Mouse (Mus musculus) erythroblast, embryonic 14.5 days (primary cell): Measurements from ENCODE around the gene Gm20481. TPM values are rescaled to one million over a fixed set of nuclear protein-coding genes. Genes with fewer than 3 reads are reported as not detected.
"Not testable (repeated sequence)": the region's sequence is repeated elsewhere in the genome, so short reads cannot be mapped to it uniquely, and the experiment has no call there.

Source experiments
- H3K27me3 ChIP-seq: 2 replicates; pipeline ENCODE4 v1.6.1; 2012; ENCODE audit warnings: inconsistent platforms; ENCODE audit not compliant: control insufficient read depth
- H3K36me3 ChIP-seq: 2 replicates; pipeline ENCODE4 v1.6.1; 2012; ENCODE audit warnings: mild to moderate bottlenecking, inconsistent platforms; ENCODE audit not compliant: control insufficient read depth
- H3K4me1 ChIP-seq: 2 replicates; pipeline ENCODE4 v1.6.1; 2012; ENCODE audit warnings: inconsistent platforms; ENCODE audit not compliant: control insufficient read depth
- H3K4me3 ChIP-seq: replicated peaks from 2 replicates; pipeline ENCODE3; 2012; ENCODE audit warnings: moderate library complexity, mild to moderate bottlenecking, inconsistent platforms
- H3K9me3 ChIP-seq: 2 replicates; pipeline ENCODE4 v1.6.1; 2012; ENCODE audit warnings: low read length, inconsistent platforms, mixed read lengths; ENCODE audit not compliant: control insufficient read depth
- GATA1 ChIP-seq: IDR thresholded peaks from 2 replicates; pipeline ENCODE4 v1.6.1; 2012; ENCODE audit warnings: low read length, inconsistent platforms, mixed read lengths
- TAL1 ChIP-seq: IDR thresholded peaks from 3 replicates; pipeline ENCODE4 v1.6.1; 2012; ENCODE audit warnings: low read length, inconsistent platforms, mixed read lengths
- polyA plus RNA-seq: library from polyadenylated mRNA; stranded (reverse); fragments of >175 nt; gene quantifications from 2 replicates; pipeline ENCODE4 v1.2.3, GENCODE M21; 2012

Gene Gm20481
- polyA plus RNA-seq, 1 experiment: not detected

DNA sequence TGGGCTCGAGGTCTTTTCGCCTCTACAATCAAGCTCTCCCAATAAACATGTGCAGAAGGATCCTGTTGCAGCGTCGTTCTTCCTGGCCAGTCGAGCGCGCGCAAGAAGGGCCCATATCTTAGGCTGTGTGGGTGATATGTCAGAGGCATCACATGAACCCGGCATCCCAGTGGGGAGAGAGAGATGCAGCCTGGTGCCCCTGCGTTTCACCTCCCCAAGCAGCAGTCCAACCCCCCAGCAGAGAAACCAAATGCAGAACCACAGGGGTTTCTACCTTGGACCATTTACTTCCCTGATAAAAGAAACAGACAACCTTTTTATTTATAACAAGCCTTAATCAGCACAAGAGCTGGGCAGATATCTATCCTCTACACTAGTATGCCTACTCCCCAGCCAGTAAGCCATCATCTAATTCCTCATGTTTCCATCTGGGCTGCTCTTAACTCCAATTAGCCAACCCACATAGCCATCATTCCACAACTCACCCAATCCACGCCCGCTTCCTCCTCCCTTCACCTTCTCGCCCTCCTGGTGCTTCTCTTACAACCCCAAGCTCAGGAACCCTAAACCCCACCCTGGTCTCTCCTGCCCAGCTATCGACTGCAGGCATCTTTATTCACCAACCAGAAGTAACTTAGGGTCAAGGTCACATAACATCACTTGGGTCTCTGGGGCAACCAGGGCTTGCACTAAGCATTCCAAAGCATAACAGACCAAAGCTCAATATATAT is 26.9 kb downstream of the Gm20481 start:
- peak overlapping the region; percentile 77 for H3K4me3 ChIP-seq
- peaks cover 62% of the 10 kb centered on the region for H3K36me3 ChIP-seq
- peaks cover 48% of the 10 kb centered on the region for H3K4me1 ChIP-seq
- TF ChIP-seq GATA1 (no peak), TAL1 (no peak)
- H3K27me3 ChIP-seq: no peaks in the 10 kb centered on the region
- H3K9me3 ChIP-seq: no peaks in the 10 kb centered on the region

DNA sequence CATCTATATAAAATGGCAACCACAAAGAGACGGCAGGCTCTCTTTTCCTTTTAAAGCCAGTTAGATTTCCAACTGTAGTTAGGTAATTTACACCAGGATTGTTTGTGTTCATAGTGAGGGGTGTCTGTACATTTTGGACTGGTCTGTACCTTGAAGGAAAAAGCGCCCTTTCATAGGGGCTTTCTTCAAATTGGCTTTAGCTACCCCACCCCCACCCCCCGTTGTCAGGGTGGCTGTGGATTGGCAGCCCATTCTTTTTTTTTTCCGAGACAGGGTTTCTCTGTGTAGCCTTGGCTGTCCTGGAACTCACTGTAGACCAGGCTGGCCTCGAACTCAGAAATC is 27.4 kb downstream of the Gm20481 start:
- H3K4me1 ChIP-seq: peaks cover 54% of the 10 kb centered on the region
- H3K27me3 ChIP-seq: no peaks in the 10 kb centered on the region
- H3K4me3 ChIP-seq: peak overlapping the region; percentile 77
- TF ChIP-seq TAL1 (no peak), GATA1 (no peak)
- no peaks in the 10 kb centered on the region for H3K9me3 ChIP-seq
- H3K36me3 ChIP-seq: peaks cover 57% of the 10 kb centered on the region

- H3K27me3 ChIP-seq: no peaks in the 10 kb centered on the region
- peak overlapping the region; percentile 77 for H3K4me3 ChIP-seq
- TF ChIP-seq GATA1: no peak
- TF ChIP-seq TAL1: no peak
- peaks cover 55% of the 10 kb centered on the region for H3K36me3 ChIP-seq
- peaks cover 69% of the 10 kb centered on the region for H3K4me1 ChIP-seq
- H3K9me3 ChIP-seq: no peaks in the 10 kb centered on the region
These were observed 29.1 kb downstream of the Gm20481 start for GRCm38 (mm10) chr17:34998526-34999430.

DNA sequence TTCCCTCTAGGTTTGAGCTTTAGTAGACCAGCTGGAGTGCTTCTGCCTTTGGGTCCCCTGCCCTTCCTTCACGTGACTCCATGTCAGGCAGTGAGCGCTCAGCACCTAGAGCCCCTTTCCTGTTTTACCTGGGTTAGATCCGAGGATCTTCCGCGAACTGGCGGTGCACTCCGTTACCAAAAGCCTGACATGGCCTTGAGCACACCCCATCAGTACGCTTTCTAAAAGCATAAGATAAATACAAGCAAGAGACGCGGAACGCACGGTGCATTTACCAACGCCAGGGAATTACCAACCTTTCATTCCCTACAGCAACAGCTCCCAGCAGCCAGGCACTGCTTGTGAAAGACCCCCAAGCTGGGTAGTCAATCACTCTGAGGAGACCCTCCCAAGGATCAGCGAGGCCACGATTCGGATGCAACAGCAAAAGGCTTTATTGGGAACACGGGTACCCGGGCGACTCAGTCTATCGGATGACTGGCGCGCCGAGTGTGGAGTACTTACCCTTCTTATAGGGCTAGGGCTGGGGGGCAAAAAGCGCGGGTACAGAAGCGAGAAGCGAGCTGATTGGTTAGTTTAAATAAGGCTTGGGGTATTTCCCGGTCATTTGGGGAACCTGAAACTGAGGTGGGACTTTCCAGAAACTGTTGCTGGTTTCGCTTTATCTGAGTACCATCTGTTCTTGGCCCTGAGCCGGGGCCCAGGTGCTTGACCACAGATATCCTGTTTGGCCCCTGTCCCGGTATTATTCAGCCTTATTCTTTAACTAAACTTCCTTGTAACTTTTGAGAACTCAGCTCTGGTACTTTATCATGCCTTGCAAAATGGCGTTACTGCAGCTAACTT is 30.4 kb downstream of the Gm20481 start:
- H3K27me3 ChIP-seq, H3K9me3 ChIP-seq: not testable (repeated sequence)
- peaks cover 78% of the 10 kb centered on the region for H3K4me1 ChIP-seq
- peak overlapping the region; percentile 87 for H3K4me3 ChIP-seq
- peaks cover 60% of the 10 kb centered on the region for H3K36me3 ChIP-seq

GRCm38 (mm10) chr17:35000717-35001451 is 31.2 kb downstream of the Gm20481 start, which contains the start of gene Vars:
Vars (plus strand) TSS chr17:35000987.
- peaks cover 63% of the 10 kb centered on the region for H3K36me3 ChIP-seq
- TF ChIP-seq TAL1 (no peak), GATA1 (no peak)
- H3K9me3 ChIP-seq: no peaks in the 10 kb centered on the region
- H3K4me3 ChIP-seq: peak within 1 kb of the TSS; percentile 87
- no peaks in the 10 kb centered on the region for H3K27me3 ChIP-seq
- H3K4me1 ChIP-seq: peaks cover 80% of the 10 kb centered on the region

- peak overlapping the region; percentile 87 for H3K4me3 ChIP-seq
- peaks cover 62% of the 10 kb centered on the region for H3K36me3 ChIP-seq
These were observed 31.9 kb downstream of the Gm20481 start for GRCm38 (mm10) chr17:35001452-35002152.

DNA sequence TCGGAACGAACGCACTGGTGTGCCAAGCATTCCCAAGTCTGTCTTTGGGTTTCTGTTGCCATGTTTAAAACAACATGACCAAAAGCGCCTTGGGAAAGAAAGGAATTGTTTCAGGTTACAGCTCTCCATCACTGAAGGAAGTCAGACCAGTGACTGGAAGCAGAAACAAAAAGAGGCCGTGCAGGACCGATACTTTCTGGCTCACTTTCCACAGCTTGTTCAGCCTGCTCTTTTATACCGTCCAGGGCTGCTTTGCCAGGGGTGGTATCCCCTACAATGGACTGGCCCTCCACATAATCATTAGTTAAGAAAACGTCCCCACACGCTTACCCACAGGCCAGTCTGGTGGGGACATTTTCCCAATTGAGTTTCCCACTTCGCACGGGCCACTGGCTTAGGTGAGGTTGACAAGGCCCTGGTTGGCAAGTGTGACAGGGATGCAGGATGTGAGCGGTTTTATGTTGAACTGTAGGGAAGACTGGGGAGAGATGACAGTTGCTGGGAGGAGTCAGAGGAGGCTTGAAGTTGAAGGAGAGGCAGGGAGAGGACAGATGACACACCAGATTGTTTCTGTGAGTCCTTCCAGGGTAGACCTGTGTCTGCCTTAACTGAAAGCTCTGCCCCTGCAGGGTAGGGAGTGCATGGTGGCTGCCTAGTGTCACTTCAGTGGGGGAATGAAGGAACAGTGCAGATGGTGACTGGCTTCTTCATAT is 32.6 kb downstream of the Gm20481 start:
- TF ChIP-seq TAL1: no peak
- no peak for TF ChIP-seq GATA1
- Histone ChIP-seq H3K9me3 (no peaks in the 10 kb centered on the region), H3K4me1 (peaks cover 68% of the 10 kb centered on the region), H3K4me3 (peak overlapping the region; percentile 87), H3K36me3 (peaks cover 62% of the 10 kb centered on the region), H3K27me3 (no peaks in the 10 kb centered on the region)

More at GRCm38 (mm10) chr17:35001452-35002152, 31.9 kb downstream of the Gm20481 start:
- Histone ChIP-seq H3K4me1 (peaks cover 75% of the 10 kb centered on the region), H3K9me3 (no peaks in the 10 kb centered on the region), H3K27me3 (no peaks in the 10 kb centered on the region)
- TF ChIP-seq GATA1 (no peak), TAL1 (no peak)
